Mouse (Mus musculus) adrenal gland, postnatal 14 days (tissue): ENCODE results near the gene Eml1. TPM values are rescaled to one million over a fixed set of nuclear protein-coding genes. Genes with fewer than 3 reads are reported as not detected.
"Not testable (repeated sequence)": the region's sequence is repeated elsewhere in the genome, so short reads cannot be mapped to it uniquely, and the experiment has no call there.

ENCODE experiments used
- DNase-seq: peaks from one replicate; pipeline ENCODE4 v3.0.0; 2021; ENCODE audit warnings: mixed read lengths
- total RNA-seq: library from RNA; stranded (reverse); gene quantifications from 2 replicates; pipeline ENCODE4 v1.2.3, GENCODE M21; 2021

The Eml1 gene
- total RNA-seq, 1 experiment from 2014 or later, result 32.9 TPM

DNA sequence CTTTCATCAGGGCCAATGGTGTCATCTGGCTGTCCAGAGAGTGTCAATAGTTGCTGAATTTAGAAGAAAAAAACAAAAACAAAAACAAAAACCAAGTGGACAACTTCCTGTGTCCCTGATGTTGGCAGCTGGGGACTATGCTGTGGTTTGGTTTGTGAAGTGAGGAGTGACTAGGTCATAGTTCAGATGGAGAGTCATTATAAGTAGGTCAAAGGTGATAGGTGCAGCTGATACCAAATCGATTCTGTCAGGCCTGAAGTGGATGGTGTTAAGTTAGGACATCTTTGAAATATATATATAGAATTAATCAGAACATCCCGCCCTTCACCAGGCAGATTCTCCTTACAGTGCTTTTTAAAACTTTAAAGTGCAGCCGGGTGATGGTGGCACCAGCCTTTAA is 103.7 kb downstream of the Eml1 start:
- no peak for DNase-seq

DNA sequence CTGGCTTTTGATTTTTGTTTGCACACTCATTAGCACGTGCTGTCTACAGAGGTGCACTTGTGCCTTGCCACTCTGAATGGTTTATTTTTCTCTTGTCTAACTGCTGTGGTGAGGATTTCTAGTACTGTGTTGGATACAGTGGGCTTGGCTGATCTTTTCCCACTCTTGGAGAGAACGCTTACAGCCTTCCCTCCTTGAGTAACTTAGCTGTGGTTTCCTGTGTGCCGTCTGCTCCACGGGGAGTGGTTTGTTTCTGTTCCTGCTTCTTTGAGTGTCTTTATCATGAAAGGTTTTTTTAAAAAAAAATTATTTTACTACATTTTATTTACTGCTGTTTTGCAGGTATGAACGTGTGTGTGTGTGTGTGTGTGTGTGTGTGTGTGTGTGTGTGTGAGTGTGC is 108.0 kb downstream of the Eml1 start:
- no peak for DNase-seq

DNA sequence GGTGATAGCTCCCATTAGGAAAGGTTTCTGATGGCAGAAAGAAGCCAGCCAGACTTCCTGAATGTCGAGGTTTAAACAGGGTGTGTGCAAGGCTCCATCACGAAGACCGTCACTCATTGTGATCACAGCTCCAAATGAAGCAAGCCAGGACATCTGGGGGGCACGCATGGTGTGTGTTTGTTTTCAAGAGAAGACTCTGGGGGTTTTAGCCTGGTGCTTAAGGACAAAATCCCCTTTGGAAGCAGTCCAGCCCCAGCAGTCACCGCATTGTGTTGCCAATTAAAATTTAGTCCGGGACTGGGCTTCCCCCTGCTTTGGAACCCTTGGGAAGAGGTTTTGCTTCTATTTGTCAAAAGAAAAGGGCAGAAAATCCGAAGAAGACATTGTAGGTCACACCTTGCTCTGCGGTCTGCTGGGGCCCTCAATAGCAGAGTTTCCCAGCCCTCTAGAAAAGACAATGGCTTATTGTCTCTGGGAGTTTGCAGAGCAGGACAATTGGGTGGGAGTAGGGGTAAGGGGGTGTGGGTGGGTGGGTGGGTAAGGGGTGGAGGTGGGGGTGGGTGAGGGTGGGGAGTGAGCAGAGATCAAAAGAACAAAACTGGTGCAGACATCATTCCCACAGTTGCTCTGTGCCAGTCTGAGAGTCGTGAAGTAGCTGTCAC is 110.1 kb downstream of the Eml1 start:
- no peak for DNase-seq

DNA sequence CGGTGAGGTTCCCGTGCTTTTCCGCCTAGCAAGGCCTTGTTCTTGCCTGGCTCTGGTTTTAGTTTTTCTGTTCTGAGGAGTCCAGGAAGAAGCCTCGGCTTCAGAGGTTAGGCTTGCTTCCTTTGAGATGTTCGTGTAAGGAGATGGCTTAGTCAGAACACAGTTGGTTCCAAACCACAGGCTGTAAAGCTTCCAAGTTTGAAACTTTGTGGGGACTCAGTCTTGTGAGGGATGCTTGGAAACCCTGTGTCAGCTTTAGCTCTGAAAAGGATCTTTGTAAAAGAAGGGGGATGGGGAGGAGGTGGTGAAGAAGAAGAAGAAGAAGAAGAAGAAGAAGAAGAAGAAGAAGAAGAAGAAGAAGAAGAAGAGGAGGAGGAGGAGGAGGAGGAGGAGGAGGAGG is 118.3 kb downstream of the Eml1 start:
- no peak for DNase-seq

DNA sequence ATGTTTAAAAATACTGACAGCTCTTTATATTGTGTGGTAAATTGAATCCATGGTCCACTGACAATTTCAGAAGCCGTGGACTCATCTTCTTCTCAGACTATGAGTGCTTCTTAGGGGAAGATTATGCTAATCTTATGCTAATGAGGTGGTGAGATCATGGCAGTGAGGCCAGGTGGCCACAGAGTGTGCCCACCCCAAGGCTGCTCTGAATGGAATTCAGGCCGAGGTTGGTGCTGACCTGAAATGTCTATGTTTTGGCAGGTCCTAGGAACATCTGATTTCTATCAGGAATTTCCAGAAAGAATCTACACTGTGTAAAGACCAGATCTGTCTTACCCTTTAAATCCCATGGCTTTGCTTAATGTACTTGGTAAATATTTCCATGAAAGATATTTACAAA is 119.0 kb downstream of the Eml1 start:
- no peak for DNase-seq

DNA sequence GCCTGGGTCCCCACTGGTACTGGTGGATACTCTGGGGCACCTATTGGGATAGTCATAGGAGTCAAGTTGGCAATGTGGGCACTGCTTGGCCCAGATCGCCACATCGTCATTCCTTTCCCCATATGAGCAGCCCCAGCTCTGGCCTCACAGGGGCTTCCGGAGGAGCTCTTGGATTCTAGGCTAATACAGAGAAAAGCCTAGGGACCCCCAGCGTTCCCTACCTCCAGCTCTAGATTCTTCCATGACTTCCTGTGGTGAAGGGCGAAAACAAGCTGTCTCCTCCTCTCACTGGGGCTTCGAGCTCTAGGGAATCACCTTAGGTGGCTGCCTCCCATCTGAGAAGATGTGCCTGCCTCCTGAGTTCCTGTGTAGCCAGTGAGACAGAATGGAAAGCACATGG is 119.6 kb downstream of the Eml1 start:
- no peak for DNase-seq

DNA sequence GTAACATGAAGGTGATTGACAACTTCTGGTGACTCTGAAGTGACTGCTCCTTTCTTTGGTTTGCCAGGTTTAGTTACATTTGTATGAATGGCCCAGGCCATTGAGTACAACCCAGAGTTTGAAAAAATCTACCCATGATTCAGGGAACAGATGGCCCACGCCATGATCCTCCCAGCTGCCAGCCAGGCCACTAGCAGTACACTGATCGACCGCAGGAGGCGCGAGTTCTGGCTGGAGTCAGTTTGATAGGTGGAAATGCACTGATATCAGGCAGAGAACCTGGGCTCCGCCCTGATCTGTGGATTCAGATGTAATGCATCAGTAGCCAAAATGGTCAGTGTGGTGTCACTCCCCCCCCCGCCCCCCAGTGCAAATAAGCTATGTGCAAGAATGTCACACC is 120.2 kb downstream of the Eml1 start:
- DNase-seq, result no peak

DNA sequence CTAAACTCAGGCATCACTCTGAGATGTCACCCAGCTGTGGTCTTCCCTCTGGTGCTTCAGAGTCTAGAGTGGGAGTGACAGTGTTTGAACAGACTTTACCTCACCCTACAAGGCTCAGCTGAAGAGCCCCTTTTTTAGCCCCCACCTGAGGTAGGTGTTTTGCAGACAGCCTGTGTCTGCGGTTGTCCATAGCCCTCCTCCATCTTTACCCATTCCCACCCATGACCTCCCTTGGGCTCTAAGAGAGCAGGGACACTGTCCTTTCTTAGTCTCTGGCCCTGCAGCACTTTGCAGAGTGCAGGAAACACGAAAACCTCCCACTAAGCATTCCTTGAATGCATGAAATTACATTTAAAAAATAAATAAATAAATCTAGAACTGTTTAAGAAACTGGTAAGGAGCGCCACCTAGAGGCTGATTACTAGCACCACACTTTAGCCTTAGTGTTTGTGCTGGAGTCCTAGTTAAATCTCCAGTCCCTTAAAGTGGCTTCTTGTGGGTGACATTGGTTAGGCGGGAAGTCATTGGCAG is 123.3 kb downstream of the Eml1 start:
- peak; percentile 57 for DNase-seq

DNA sequence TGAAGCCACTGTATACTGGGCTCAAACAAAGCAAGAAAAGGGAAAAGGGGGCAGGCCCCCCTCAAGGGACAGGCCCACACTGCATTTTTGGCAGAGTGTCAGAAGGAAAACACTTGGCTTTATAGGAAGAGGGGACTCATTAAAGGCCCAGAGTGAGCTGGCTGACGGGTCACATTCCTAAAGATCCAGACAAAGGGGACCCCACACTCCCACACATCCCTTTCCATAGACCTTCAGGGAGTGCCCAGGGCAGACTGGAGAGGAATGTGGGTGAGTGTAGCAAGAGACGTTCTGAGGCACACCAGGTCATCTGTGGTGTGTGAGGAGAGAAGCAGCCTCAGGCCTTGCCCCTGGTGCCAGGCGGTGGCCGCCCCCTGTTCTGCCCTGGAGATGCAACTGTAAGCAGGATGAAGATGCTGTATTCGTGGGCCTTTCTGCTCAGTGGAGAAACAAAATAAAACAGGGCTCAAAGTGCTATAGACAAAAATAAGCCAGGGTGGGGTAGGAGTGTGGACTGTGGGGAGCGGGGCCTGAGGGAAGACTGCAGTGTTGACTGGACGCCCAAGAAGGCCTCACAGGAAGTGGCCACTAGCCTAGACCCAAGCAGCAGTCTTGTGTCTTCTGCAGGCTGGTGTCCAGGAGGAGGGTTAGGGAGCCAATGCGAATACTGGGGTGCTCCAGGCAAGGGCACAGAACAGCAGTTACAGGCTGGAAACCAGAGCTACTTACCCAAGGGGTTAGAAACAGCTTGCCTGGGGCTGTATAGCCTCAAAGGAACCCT is 124.9 kb downstream of the Eml1 start:
- DNase-seq, result no peak

DNA sequence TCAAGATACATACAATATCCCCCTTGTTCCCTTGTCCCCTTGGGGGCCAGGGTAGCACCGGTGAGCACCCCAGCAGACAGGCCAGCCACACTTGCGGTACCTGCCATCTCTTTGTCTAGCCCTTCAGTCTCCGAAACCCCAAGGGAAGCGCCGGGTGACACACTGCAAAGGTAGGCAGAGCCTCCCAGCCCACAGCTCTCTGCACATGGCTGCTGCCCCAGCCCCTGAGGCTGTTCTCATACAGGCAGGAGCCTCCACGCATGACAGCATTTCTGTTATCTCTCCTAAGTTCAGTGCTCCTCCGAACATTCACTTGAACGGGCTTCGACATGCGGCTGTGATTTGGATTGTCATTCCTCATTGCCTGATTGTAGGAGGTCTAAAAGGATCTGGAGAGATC is 132.3 kb downstream of the Eml1 start:
- no peak for DNase-seq

DNA sequence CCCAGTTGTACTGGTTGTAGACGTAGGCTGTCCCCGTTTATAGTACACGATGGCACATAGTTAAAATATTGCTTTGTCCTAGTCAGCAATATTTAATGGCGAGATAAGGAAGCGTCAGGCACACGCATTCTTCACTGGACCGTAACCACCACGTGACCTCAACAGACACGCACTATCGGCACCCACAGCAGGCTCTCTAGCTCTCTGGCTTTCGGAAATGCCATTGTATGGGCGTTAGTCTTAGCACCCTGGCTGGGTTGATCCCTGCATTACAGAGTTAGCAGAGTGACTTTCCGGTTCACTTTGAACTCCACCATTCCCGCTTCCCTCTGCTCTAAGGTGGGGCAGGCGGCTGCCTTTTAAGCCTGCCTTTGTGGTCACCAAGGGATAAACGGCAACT is 132.8 kb downstream of the Eml1 start:
- DNase-seq, result peak; percentile 31

DNA sequence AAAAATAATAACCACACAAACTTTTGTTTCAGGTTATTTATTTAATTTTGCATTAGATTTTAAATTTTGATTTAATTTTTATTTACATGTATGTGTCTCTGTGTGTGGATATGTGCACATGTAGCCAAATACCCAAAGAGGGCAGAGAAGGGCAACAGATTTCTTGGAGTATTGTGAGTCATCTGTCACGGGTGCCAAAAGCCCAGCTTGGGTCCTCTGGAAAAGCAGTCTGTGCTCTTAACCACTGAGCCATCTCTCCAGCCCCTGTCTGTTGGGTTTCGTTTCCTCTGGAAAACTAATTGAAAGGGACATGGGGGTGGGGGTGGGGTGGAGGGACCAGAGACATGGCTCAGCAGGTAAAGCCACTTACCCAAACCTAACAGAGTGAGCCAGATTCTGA is 135.1 kb downstream of the Eml1 start:
- DNase-seq, result no peak

DNA sequence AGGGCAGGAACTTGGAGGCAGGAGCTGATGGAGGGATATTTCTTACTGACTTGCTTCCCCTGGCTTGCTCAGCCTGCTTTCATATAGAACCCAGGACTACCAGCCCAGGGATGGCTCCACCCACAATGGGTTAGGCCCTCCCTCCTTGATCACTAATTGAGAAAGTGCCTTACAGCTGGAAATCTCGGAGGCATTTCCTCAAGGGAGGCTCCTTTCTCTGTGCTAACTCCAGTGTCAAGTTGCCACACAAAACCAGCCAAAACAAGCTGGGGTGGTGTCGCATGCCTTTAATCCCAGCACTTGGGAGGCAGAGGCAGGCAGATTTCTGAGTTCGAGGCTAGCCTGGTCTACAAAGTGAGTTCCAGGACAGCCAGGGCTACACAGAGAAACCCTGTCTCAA is 136.3 kb downstream of the Eml1 start:
- not testable (repeated sequence) for DNase-seq

DNA sequence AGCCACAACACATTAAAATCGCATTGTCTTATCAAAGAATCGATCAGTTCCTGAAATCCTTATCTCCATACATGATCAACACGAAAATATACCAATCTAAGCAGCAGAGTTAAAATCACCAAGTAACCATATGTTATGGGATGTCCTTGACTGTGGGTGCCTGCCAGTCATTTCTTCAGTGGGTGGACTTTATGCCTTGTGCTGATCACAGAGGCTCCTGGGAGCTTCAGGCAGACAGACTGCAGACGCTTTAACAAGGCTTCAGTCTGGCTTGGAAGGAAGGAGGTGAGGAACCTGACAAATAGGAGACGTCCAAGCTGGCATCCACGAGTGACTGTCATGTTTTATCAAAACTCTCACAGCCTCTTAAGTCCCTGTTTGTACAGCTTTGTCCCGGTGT is 139.8 kb downstream of the Eml1 start:
- no peak for DNase-seq

DNA sequence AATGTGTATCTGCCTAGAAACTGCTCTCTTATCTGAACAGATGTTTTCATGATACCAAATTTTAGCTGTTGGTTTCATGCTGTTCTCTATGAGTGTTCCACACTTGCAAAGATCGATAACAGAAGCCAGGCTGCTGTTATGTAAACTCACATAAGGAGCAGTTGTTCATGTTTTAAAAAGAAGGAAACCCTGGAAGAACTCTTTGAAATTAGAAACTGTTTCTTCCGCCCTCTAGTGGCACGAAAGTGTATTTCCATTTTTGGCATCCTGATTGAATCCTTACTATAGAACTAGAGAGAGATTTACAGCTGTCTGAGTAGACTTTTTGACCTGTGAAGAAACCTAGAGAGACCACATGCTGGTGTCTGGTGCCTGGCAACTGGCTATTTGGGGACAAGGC is 140.3 kb downstream of the Eml1 start:
- DNase-seq, result no peak

DNA sequence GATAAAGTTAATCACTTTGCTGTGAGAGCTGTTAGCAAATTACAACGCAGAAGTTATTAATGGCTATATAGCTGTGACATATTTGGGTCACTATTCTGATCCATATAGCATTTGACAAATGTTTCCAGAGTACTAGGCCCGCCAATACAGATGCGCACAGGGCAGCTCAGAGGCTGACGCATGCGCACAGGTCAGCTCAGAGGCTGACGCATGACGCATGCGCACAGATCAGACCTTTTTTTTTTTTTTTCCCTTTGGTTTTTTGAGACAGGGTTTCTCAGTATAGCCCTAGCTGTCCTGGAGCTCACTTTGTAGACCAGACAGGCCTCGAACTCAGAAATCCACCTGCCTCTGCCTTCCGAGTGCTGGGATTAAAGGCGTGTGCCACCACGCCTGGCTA is 144.7 kb downstream of the Eml1 start:
- no peak for DNase-seq

DNA sequence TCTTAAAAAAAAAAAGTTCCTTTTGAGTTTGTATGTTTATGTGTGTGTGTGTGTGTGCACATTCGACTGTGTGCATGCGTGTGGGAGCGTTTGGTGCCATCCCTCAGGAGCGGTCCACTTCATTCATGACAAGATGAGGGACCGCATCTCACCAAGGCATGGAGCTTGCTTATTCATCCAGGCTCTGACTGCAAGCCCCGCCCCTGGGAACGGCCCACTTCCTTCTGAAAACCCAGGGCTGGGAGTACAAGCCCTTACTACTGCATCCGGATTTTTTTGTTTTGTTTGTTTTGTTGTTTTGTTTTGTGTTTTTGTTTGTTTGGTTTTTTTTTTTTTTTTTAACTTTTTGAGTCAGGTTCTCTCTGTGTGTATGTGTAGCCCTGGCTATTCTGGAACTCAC is 148.6 kb downstream of the Eml1 start:
- DNase-seq, result no peak

DNA sequence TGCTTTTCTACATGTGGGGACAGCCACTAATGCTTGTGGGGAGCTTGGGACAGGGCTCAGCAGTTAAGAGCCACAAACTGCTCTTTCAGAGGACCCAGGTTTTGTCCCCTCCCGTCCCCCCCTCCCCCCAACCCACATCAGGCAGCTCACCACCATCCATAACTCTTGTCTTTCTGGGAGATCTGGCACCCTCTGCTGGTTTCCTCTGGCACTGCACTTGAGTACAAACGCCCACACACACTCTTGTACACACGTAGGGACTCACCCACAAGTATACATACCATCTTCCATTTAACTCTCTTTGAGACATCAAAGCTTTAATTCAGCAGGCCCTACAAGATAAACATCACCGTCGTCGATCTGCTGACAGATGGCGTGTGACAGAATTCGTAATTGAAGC is 158.5 kb downstream of the Eml1 start:
- peak; percentile 55 for DNase-seq

DNA sequence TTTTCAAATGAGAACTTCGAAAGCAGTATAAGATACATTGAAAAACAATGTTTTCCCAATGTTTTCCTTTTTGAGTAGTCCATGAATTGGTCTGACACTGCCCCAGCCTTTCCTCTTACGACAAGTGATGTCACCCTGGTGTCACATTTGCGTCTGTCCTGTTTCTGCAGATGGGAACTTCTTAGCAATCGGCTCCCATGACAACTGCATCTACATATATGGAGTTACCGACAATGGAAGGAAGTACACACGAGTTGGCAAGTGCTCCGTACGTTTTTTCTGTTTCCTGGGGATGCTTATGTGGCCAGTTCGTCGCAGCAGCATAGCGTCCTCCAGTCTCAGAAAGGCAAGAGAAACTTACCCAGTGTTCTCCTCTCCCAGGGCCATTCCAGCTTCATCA is 163.7 kb downstream of the Eml1 start:
- DNase-seq, result no peak

DNA sequence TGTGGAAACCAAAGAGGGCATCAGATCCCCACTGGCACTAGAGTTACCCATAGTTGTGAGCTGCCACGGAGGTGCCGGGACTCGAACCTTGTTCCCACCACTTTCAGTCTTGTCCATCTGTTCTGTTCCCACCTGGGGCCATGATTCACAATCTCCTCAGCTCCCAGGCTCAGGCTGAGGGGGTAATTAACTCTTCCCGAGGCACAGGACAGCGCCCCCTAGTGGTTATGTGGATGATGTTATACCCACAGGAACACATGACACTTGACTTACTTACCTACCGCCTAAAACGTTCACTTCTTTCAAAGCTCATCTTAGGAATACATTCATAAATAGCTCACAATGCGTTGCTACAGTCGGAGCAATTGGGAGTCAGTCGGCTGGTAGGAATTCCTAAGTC is 165.7 kb downstream of the Eml1 start:
- peak; percentile 38 for DNase-seq

DNA sequence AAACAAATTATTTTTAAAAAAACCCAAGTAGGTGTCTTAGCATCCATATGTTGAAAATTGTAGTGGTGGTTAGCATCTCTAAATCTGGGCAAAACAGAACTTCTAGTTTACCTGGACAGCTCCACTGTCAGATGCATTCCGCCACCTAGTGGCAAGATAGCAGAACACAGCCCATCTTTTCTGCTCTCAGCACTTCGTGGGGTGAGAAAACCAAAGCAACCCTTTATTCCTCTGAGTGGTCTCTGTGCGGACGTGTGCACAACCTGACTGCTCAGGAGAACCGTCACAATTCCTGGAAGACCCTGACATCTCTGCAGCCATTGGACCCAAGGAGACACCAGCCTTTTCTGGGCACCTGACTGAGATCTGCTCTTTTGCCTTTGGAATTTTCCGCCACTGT is 170.3 kb downstream of the Eml1 start:
- peak; percentile 67 for DNase-seq

DNA sequence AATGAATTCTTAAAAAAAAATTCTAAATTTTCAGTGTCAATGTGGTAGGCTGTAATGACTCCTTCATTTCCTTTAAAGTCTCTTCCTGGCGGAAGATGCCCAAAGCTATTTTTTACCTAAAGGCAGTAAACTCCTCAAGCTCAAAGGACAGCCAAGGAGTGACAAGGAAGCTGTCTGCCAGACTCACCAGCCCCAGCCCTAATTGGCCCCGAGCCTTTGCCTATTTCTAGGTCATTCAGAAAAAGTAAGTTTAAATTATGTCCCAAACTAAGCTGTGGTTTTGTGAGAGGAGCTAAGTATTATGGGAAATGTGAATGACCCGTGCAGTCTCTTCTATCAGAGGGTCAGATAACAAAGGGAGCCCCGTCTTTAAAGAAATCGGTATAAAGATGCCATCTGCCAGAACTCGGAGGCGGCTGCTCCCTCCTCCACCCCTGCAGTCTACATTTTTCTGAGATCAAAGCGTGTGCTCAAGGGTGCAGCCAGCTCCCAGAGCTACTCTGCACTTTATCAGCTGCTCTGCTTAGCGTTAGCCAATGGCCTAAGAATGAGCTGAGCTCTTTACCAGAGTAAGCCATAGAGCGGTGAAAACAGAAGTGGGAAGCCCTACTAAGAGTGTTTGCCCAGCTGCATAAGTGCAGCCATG is 175.9 kb downstream of the Eml1 start:
- DNase-seq, result peak; percentile 60

DNA sequence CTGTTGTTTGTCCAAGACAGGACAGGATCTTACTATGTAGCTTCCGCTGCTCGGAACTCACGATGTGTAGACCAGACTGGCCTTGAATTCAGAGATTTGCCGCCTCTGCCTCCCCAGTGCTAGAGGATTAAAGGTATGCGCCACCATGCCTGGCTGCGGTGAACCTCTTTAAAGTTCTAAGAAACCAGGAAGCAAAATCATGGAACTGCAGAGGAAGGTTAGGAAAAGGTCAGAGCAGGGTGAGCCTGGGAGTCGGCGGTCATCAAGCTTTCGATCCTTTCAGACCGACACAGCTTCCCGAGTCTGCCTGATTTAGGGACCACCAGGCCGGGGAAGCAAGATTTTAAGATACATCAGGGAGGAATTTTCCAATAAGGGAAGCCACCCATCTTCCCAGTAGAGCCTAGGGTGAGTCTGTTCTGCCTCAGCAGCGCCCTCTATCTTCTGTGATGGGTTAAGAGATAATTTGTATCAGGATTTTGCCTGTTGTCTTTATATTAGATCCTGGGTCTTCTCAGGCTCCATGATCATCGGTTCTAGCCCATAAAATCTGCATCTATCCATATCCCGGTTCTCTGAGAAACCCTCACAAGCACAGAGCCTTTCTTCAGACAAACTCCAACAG is 176.6 kb downstream of the Eml1 start:
- peak; percentile 37 for DNase-seq
